Mouse (Mus musculus) layer of hippocampus, adult 11-12 months (tissue): ENCODE measurements around the gene Nav1.
"Not testable (repeated sequence)": the region's sequence is repeated elsewhere in the genome, so short reads cannot be mapped to it uniquely, and the experiment has no call there.

Experiments used
- DNase-seq: peaks from one replicate; pipeline ENCODE4 v3.0.0; 2022; ENCODE audit warnings: low spot score

The Nav1 gene

GRCm38 (mm10) chr1:135485179-135485578 is 121.9 kb downstream of the Nav1 start:
- no peak for DNase-seq

GRCm38 (mm10) chr1:135484503-135485051 is 122.5 kb downstream of the Nav1 start:
- DNase-seq: not testable (repeated sequence)

GRCm38 (mm10) chr1:135483971-135484370 is 123.1 kb downstream of the Nav1 start:
- DNase-seq: no peak

GRCm38 (mm10) chr1:135482666-135483065 is 124.4 kb downstream of the Nav1 start:
- DNase-seq: no peak

- peak; percentile 34 for DNase-seq
Measured at GRCm38 (mm10) chr1:135481656-135482055, 125.4 kb downstream of the Nav1 start.

- DNase-seq: no peak
Measured at GRCm38 (mm10) chr1:135480815-135481214, 126.3 kb downstream of the Nav1 start.

GRCm38 (mm10) chr1:135475571-135475895 is 131.6 kb downstream of the Nav1 start:
- DNase-seq: no peak

GRCm38 (mm10) chr1:135474861-135475570 is 132.1 kb downstream of the Nav1 start:
- DNase-seq: no peak

- no peak for DNase-seq
Measured at GRCm38 (mm10) chr1:135472536-135472935, 134.6 kb downstream of the Nav1 start.

GRCm38 (mm10) chr1:135471742-135472141 is 135.4 kb downstream of the Nav1 start:
- DNase-seq: no peak

- no peak for DNase-seq
Measured at GRCm38 (mm10) chr1:135470546-135470945, 136.5 kb downstream of the Nav1 start.

GRCm38 (mm10) chr1:135467462-135467861 is 139.6 kb downstream of the Nav1 start:
- no peak for DNase-seq

- DNase-seq: no peak
Measured at GRCm38 (mm10) chr1:135466935-135467334, 140.2 kb downstream of the Nav1 start.

- no peak for DNase-seq
Measured at GRCm38 (mm10) chr1:135465734-135466133, 141.4 kb downstream of the Nav1 start.

- DNase-seq: no peak
Measured at GRCm38 (mm10) chr1:135462736-135463135, 144.4 kb downstream of the Nav1 start.

- no peak for DNase-seq
Measured at GRCm38 (mm10) chr1:135462304-135462703, 144.8 kb downstream of the Nav1 start.

- peak; percentile 74 for DNase-seq
Measured at GRCm38 (mm10) chr1:135461097-135461730, 145.9 kb downstream of the Nav1 start.

- no peak for DNase-seq
Measured at GRCm38 (mm10) chr1:135460521-135460920, 146.6 kb downstream of the Nav1 start.

GRCm38 (mm10) chr1:135457860-135458259 is 149.2 kb downstream of the Nav1 start:
- no peak for DNase-seq

GRCm38 (mm10) chr1:135452259-135452658 is 154.8 kb downstream of the Nav1 start:
- DNase-seq: no peak

GRCm38 (mm10) chr1:135451419-135451818 is 155.7 kb downstream of the Nav1 start:
- no peak for DNase-seq

GRCm38 (mm10) chr1:135449876-135450275 is 157.2 kb downstream of the Nav1 start:
- no peak for DNase-seq

GRCm38 (mm10) chr1:135448940-135449339 is 158.2 kb downstream of the Nav1 start:
- DNase-seq: no peak

GRCm38 (mm10) chr1:135443506-135443905 is 163.6 kb downstream of the Nav1 start:
- DNase-seq: no peak
